Mouse (Mus musculus) hindbrain, embryonic 16.5 days (tissue): Measurements from ENCODE around the gene Dhx9. TPM values are rescaled to one million over a fixed set of nuclear protein-coding genes. Genes with fewer than 3 reads are reported as not detected.
"Not testable (repeated sequence)": the region's sequence is repeated elsewhere in the genome, so short reads cannot be mapped to it uniquely, and the experiment has no call there.

Experiments used
- ATAC-seq: fragments of 200-750 bp; cut with Nextera tagmentation; 2 replicates; pipeline ENCODE4 v1.8.0; 2017; ENCODE audit warnings: moderate TSS enrichment, moderate library complexity
- H3K27ac ChIP-seq: fragments of 300-500 bp; sonication (generic); 2 replicates; pipeline ENCODE4 v1.5.1; 2014; ENCODE audit warnings: low read depth, mild to moderate bottlenecking, control low read depth, low read length, moderate library complexity
- H3K27me3 ChIP-seq: fragments of 300-500 bp; sonication (generic); replicated peaks from 2 replicates; pipeline ENCODE4 v1.6.1; 2014; ENCODE audit warnings: low read length; ENCODE audit not compliant: control insufficient read depth, insufficient read depth
- H3K36me3 ChIP-seq: fragments of 300-500 bp; sonication (generic); 2 replicates; pipeline ENCODE4 v1.6.1; 2014; ENCODE audit warnings: mild to moderate bottlenecking, low read length, moderate library complexity, mixed read lengths; ENCODE audit not compliant: control insufficient read depth, insufficient read depth
- H3K4me1 ChIP-seq: fragments of 300-500 bp; sonication (generic); 2 replicates; pipeline ENCODE4 v1.6.1; 2014; ENCODE audit warnings: low read depth, low read length; ENCODE audit not compliant: control insufficient read depth, insufficient read depth
- H3K4me2 ChIP-seq: fragments of 300-500 bp; sonication (generic); 2 replicates; pipeline ENCODE4 v1.6.1; 2014; ENCODE audit warnings: mild to moderate bottlenecking, low read length, control low read depth, moderate library complexity
- H3K4me3 ChIP-seq: fragments of 300-500 bp; sonication (generic); 2 replicates; pipeline ENCODE4 v1.5.1; 2014; ENCODE audit warnings: mild to moderate bottlenecking, low read length, control low read depth, moderate library complexity
- H3K9ac ChIP-seq: fragments of 300-500 bp; sonication (generic); 2 replicates; pipeline ENCODE4 v1.6.1; 2014; ENCODE audit warnings: low read depth, mild to moderate bottlenecking, control low read depth, low read length, moderate library complexity
- H3K9me3 ChIP-seq: fragments of 300-500 bp; sonication (generic); 2 replicates; pipeline ENCODE4 v1.6.1; 2014; ENCODE audit warnings: mild to moderate bottlenecking, low read length, moderate library complexity; ENCODE audit not compliant: control insufficient read depth
- WGBS: fragments of 180-500 bp; shearing (Covaris S2); extraction: QIAGEN DNeasy Blood & Tissue Kit; methylation state at CpG from one replicate; pipeline ENCODE4 v1.1.7; 2014; 5-methylcytosine and 5-hydroxymethylcytosine counted together
- polyA plus RNA-seq: library from polyadenylated mRNA; unstranded; fragments of >200 nt; fragmentation: Nextera tagmentation; extraction: Ambion mirVana; gene quantifications from 2 replicates; pipeline ENCODE4 v1.2.1, GENCODE M21; 2015

Gene Dhx9
- polyA plus RNA-seq, 1 experiment from 2014 or later = 22.2 TPM

- Histone ChIP-seq H3K4me1 (no peaks in the 10 kb centered on the region), H3K36me3 (no peaks in the 10 kb centered on the region), H3K27ac (no peak overlapping the region), H3K27me3 (no peaks in the 10 kb centered on the region), H3K9ac (no peak overlapping the region), H3K9me3 (no peaks in the 10 kb centered on the region), H3K4me2 (no peak overlapping the region), H3K4me3 (no peak overlapping the region)
- 91% methylated on average over 4 of the region's 4 CpGs for WGBS
- ATAC-seq = no peak
These were observed 72.5 kb downstream of the Dhx9 start for GRCm38 (mm10) chr1:153414962-153415361.

- H3K4me3 ChIP-seq, H3K36me3 ChIP-seq, H3K9ac ChIP-seq, H3K27ac ChIP-seq, H3K4me1 ChIP-seq, H3K27me3 ChIP-seq, H3K9me3 ChIP-seq, H3K4me2 ChIP-seq, ATAC-seq: not testable (repeated sequence)
- WGBS = 86% methylated on average over 24 of the region's 24 CpGs
These were observed 73.2 kb downstream of the Dhx9 start for GRCm38 (mm10) chr1:153414114-153414723.

- not testable (repeated sequence) for H3K9me3 ChIP-seq, H3K27ac ChIP-seq, H3K4me3 ChIP-seq, H3K36me3 ChIP-seq, H3K4me1 ChIP-seq, H3K9ac ChIP-seq, H3K4me2 ChIP-seq, H3K27me3 ChIP-seq
- peak; percentile 52 for ATAC-seq
- 71% methylated on average over 13 of the region's 13 CpGs for WGBS
These were observed 74.0 kb downstream of the Dhx9 start for GRCm38 (mm10) chr1:153413397-153414020.

- H3K4me3 ChIP-seq, H3K9me3 ChIP-seq, H3K27me3 ChIP-seq, H3K4me1 ChIP-seq, H3K36me3 ChIP-seq, H3K4me2 ChIP-seq, H3K9ac ChIP-seq, H3K27ac ChIP-seq: not testable (repeated sequence)
- 67% methylated on average over 2 of the region's 4 CpGs for WGBS
- peak; percentile 71 for ATAC-seq
These were observed 74.6 kb downstream of the Dhx9 start for GRCm38 (mm10) chr1:153412663-153413396.

- no peak for ATAC-seq
- no peak overlapping the region for H3K27ac ChIP-seq
- H3K27me3 ChIP-seq = no peaks in the 10 kb centered on the region
- no peaks in the 10 kb centered on the region for H3K9me3 ChIP-seq
- no peak overlapping the region for H3K9ac ChIP-seq
- no peaks in the 10 kb centered on the region for H3K36me3 ChIP-seq
- H3K4me1 ChIP-seq = no peaks in the 10 kb centered on the region
- 94% methylated on average over 6 of the region's 6 CpGs for WGBS
- H3K4me2 ChIP-seq = no peak overlapping the region
- no peak overlapping the region for H3K4me3 ChIP-seq
These were observed 75.7 kb downstream of the Dhx9 start for GRCm38 (mm10) chr1:153411723-153412122.

GRCm38 (mm10) chr1:153410915-153411314 lies 76.5 kb downstream of the Dhx9 start:
- H3K4me3 ChIP-seq, H3K9ac ChIP-seq, H3K4me1 ChIP-seq, H3K27me3 ChIP-seq, ATAC-seq, H3K4me2 ChIP-seq, H3K9me3 ChIP-seq, H3K27ac ChIP-seq, H3K36me3 ChIP-seq: not testable (repeated sequence)
- 91% methylated on average over 1 of the region's 4 CpGs for WGBS

- not testable (repeated sequence) for H3K27ac ChIP-seq, H3K9ac ChIP-seq, ATAC-seq, H3K4me1 ChIP-seq, H3K36me3 ChIP-seq, H3K4me3 ChIP-seq, H3K9me3 ChIP-seq, H3K4me2 ChIP-seq, H3K27me3 ChIP-seq
- WGBS = 88% methylated on average over 4 of the region's 5 CpGs
These were observed 79.2 kb downstream of the Dhx9 start for GRCm38 (mm10) chr1:153408296-153408695.

GRCm38 (mm10) chr1:153407641-153408040 lies 79.8 kb downstream of the Dhx9 start:
- not testable (repeated sequence) for H3K36me3 ChIP-seq, H3K4me1 ChIP-seq, H3K27ac ChIP-seq, H3K4me2 ChIP-seq, H3K4me3 ChIP-seq, H3K9me3 ChIP-seq, H3K27me3 ChIP-seq, H3K9ac ChIP-seq, ATAC-seq
- 90% methylated on average over 11 of the region's 11 CpGs for WGBS
